Mouse (Mus musculus) kidney, embryonic 16.5 days (tissue): ENCODE measurements around the gene Gabpb2. TPM values are rescaled to one million over a fixed set of nuclear protein-coding genes. Genes with fewer than 3 reads are reported as not detected.
A peak's percentile ranks its signal among the peaks of the same experiment; 100 is the strongest.
"Not testable (repeated sequence)": the region's sequence is repeated elsewhere in the genome, so short reads cannot be mapped to it uniquely, and the experiment has no call there.

Source experiments
- ATAC-seq: fragments of 200-750 bp; cut with Nextera tagmentation; 2 replicates; pipeline ENCODE4 v1.8.0; 2017; ENCODE audit warnings: moderate TSS enrichment; ENCODE audit not compliant: low FRiP score, low TSS enrichment
- H3K27ac ChIP-seq: fragments of 300-500 bp; sonication (generic); 2 replicates; pipeline ENCODE4 v1.5.1; 2014; ENCODE audit warnings: low read length
- H3K27me3 ChIP-seq: fragments of 300-500 bp; sonication (generic); 2 replicates; pipeline ENCODE4 v1.6.1; 2014; ENCODE audit warnings: low read length, control low read depth, mixed read lengths; ENCODE audit not compliant: insufficient read depth
- H3K36me3 ChIP-seq: fragments of 300-500 bp; sonication (generic); 2 replicates; pipeline ENCODE4 v1.6.1; 2014; ENCODE audit warnings: low read length, control low read depth, mixed read lengths; ENCODE audit not compliant: insufficient read depth
- H3K4me1 ChIP-seq: fragments of 300-500 bp; sonication (generic); 2 replicates; pipeline ENCODE4 v1.6.1; 2014; ENCODE audit warnings: low read length, control low read depth, mixed read lengths; ENCODE audit not compliant: insufficient read depth
- H3K4me2 ChIP-seq: fragments of 300-500 bp; sonication (generic); replicated peaks from 2 replicates; pipeline ENCODE4 v1.6.1; 2014; ENCODE audit warnings: low read depth, low read length
- H3K4me3 ChIP-seq: fragments of 300-500 bp; sonication (generic); 2 replicates; pipeline ENCODE4 v1.5.1; 2014; ENCODE audit warnings: mild to moderate bottlenecking, low read length
- H3K9ac ChIP-seq: fragments of 300-500 bp; sonication (generic); replicated peaks from 2 replicates; pipeline ENCODE4 v1.6.1; 2014; ENCODE audit warnings: low read length
- H3K9me3 ChIP-seq: fragments of 300-500 bp; sonication (generic); 2 replicates; pipeline ENCODE4 v1.6.1; 2016; ENCODE audit warnings: low read length, control low read depth
- WGBS: fragments of 180-500 bp; shearing (Covaris S2); extraction: QIAGEN DNeasy Blood & Tissue Kit; methylation state at CpG from one replicate; pipeline ENCODE4 v1.1.7; 2014; 5-methylcytosine and 5-hydroxymethylcytosine counted together
- polyA plus RNA-seq: library from polyadenylated mRNA; unstranded; fragments of >200 nt; fragmentation: Nextera tagmentation; extraction: Ambion mirVana; gene quantifications from 2 replicates; pipeline ENCODE4 v1.2.1, GENCODE M21; 2015

The Gabpb2 gene
- polyA plus RNA-seq, 1 experiment from 2014 or later = 8.8 TPM

DNA sequence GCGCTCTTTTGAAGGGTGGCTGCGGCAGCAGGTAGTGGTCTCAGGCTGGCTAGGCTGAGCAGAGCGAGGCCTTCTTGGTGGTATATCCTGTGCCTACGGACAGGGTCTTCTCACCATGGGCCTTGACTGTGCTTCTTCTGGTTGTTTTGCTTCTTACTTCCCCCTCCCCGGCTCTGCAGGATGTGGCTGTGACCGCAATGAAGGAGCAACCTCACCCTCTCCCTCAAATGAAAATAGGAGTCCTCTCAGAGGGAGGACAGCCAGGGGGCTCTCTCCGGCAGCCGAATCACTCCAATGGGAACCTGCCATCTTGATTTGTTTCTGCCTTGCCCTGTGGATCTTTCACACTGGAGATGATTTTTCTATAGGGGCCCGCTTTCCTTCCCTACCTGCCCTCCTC lies 76.2 kb downstream of the Gabpb2 start:
- H3K9me3 ChIP-seq = no peaks in the 10 kb centered on the region
- H3K27ac ChIP-seq = no peak overlapping the region
- H3K4me1 ChIP-seq = no peaks in the 10 kb centered on the region
- no peak overlapping the region for H3K4me3 ChIP-seq
- no peak for ATAC-seq
- peaks cover 11% of the 10 kb centered on the region; the same call in 1 of the 2 replicates for H3K36me3 ChIP-seq
- H3K9ac ChIP-seq = no peak overlapping the region
- H3K27me3 ChIP-seq = no peaks in the 10 kb centered on the region
- WGBS = 92% methylated on average over 9 of the region's 9 CpGs
- H3K4me2 ChIP-seq = no peak overlapping the region

DNA sequence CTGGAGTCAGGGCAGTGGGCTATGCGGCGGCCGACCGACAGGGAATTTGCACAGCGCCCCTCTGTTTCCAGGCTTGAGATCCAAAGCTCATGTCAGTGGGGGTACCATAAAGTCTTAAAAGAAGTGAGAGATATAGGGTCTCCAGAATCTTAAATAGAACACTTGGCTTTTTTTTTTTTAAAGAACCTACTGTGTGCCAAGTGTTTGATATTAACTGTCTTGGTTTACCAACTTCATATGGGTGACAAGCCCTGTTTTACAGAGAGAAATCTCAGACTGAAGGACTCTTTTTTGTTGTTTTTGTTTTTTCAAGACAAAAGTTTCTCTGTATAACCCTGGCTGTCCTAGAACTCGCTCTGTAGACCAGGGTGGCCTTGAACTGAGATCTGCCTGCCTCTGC lies 76.9 kb downstream of the Gabpb2 start:
- H3K9me3 ChIP-seq = no peaks in the 10 kb centered on the region
- no peak overlapping the region for H3K4me3 ChIP-seq
- H3K9ac ChIP-seq = no peak overlapping the region
- H3K27me3 ChIP-seq = no peaks in the 10 kb centered on the region
- no peaks in the 10 kb centered on the region for H3K4me1 ChIP-seq
- no peak overlapping the region for H3K4me2 ChIP-seq
- no peak for ATAC-seq
- peaks cover 11% of the 10 kb centered on the region; the same call in 1 of the 2 replicates for H3K36me3 ChIP-seq
- H3K27ac ChIP-seq = no peak overlapping the region
- 85% methylated on average over 6 of the region's 6 CpGs for WGBS

DNA sequence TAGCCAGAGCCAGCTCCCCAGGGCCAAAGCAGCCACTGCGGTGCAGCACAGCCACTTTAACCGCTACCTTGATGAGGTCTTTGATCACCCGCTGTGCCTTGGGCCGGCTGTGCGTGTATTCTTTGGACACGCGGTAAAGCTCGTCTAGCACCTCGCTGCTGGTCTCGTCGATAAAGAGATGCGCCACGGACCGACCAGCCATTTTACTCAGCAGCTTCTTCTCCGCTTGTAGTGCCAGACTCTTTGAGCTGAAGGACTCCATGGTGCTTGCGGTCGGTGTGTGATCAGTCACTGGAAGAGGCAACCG lies 77.5 kb downstream of the Gabpb2 start:
- 69% methylated on average over 18 of the region's 18 CpGs for WGBS
- no peak for ATAC-seq
- 0 out of 2 replicates have a peak, but pooled peaks cover 4% of the 10 kb centered on the region for H3K4me1 ChIP-seq
- no peaks in the 10 kb centered on the region for H3K27me3 ChIP-seq
- H3K9ac ChIP-seq = no peak overlapping the region
- no peak overlapping the region for H3K4me3 ChIP-seq
- no peak overlapping the region for H3K4me2 ChIP-seq
- peaks cover 11% of the 10 kb centered on the region; the same call in 1 of the 2 replicates for H3K36me3 ChIP-seq
- no peak overlapping the region for H3K27ac ChIP-seq
- no peaks in the 10 kb centered on the region for H3K9me3 ChIP-seq

DNA sequence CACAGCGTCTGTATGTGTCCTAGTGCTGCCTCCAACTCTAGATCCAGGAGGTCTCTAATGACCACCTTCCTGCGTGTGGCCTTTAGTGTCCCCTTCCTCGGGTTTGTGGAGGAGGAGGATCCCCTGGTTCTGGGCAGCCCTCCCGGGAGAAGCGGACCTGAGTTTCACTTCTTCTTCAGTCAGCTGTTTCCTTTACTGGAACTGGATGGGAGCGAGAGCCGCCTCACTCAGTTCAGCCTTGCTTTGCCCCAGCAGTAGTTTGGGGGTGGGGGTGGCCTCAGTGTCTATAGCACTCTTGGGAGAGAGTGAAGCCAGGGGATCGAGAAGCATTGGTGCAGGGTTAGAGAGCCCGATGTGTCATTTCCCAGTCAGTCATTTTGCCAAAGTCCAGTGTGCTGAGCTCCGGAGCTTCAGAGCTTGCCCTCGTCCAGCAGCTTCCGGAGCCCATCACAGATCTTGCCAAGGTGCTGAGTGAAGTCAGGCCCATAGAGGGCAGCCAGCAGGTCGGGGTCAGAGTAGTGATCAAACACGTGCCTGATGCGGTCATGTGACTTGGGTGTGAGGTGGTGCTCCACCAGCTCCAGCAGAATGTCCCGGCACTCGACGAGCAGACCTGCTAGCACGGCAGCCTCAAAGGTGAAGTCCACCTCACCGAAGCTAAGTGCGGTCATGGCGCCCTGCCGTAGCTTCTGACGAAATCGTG lies 78.0 kb downstream of the Gabpb2 start:
- Histone ChIP-seq H3K9me3 (no peaks in the 10 kb centered on the region), H3K4me3 (no peak overlapping the region), H3K9ac (no peak overlapping the region), H3K4me2 (no peak overlapping the region), H3K36me3 (peaks cover 11% of the 10 kb centered on the region; the same call in 1 of the 2 replicates), H3K4me1 (peaks cover 4% of the 10 kb centered on the region; the same call in 1 of the 2 replicates), H3K27me3 (no peaks in the 10 kb centered on the region), H3K27ac (no peak overlapping the region)
- ATAC-seq = no peak
- 68% methylated on average over 25 of the region's 25 CpGs for WGBS

DNA sequence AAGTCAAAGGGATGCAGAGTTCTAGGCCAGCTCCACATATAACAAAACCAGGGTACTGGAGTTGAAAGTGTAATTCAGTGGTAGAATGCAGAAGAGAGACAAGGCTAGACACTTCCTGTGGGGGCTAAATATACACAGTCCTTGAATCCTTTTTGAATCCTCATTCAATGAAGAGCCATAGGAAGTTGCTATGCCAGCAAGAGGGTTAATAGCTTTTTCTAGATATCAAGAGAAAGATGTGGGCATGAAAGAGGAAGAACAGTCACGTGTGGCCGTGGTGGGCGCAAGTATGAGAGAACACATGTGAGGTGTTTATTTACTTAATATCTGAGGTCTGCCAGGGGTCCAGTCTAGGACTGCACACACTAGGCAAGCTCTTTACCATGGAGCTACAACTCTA lies 81.4 kb downstream of the Gabpb2 start:
- Histone ChIP-seq H3K4me1 (peaks cover 4% of the 10 kb centered on the region; the same call in 1 of the 2 replicates), H3K27me3 (no peaks in the 10 kb centered on the region), H3K9ac (no peak overlapping the region), H3K9me3 (no peaks in the 10 kb centered on the region), H3K27ac (no peak overlapping the region), H3K36me3 (peaks cover 11% of the 10 kb centered on the region; the same call in 1 of the 2 replicates), H3K4me2 (no peak overlapping the region), H3K4me3 (no peak overlapping the region)
- no peak for ATAC-seq
- 95% methylated on average over 3 of the region's 3 CpGs for WGBS

DNA sequence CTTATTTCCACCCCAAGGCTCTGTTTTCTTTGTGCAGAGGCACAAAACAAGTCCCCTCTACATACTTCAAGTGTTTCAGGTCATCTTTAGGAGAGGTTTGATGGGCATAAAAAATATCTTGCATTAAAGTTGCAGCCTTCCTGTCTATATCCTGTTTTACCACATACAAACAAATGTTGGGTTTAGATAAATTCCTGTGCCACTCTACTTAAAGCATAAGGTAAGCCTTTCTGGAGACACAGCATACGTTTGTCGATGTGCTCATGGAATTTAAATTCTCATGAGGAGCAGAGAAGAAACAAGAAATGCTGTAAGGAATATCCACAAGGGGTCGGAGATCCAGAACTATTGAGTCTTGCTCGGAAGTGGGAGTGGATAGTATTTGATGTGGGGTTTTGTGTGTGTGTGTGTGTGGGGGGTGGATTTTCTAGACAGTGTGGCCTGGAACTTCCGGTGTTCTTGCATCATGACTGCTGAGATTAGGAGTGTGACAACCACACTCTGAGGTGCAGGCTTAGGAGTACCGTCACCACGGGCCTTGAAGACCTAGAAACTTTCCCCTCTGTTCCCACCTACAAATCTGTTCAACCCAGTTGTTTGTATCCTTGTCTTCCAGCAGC lies 82.2 kb downstream of the Gabpb2 start:
- no peaks in the 10 kb centered on the region for H3K27me3 ChIP-seq
- 84% methylated on average over 7 of the region's 7 CpGs for WGBS
- H3K4me3 ChIP-seq = peak overlapping the region; percentile 41
- H3K36me3 ChIP-seq = peaks cover 11% of the 10 kb centered on the region; the same call in 1 of the 2 replicates
- no peak overlapping the region for H3K27ac ChIP-seq
- no peak overlapping the region for H3K9ac ChIP-seq
- peak overlapping the region; percentile 57 for H3K4me2 ChIP-seq
- no peak for ATAC-seq
- H3K4me1 ChIP-seq = peaks cover 4% of the 10 kb centered on the region; the same call in 1 of the 2 replicates
- H3K9me3 ChIP-seq = no peaks in the 10 kb centered on the region

DNA sequence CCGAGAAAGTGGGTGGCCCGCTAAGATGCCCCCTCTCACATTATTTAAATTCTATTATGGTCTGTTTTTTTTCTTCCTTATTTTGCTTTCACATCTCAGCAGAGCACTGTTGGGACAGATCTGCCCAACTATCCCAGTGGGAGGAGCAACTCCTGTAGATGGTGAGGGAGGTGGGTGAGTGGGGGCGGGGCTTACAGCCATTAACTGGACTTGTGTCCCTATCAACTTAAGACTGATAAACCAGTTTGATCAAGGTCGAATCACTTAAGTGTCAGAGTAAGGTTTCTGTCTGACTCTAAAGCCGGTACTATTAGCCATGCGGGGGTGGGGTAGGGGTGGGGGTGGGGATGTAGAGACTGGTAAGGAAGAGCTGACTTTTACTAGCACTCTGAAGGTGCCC lies 82.7 kb downstream of the Gabpb2 start:
- WGBS = 21% methylated on average over 6 of the region's 6 CpGs
- peak overlapping the region; percentile 55; the same call in 1 of the 2 replicates for H3K9ac ChIP-seq
- H3K36me3 ChIP-seq = peaks cover 5% of the 10 kb centered on the region; the same call in 1 of the 2 replicates
- no peak overlapping the region for H3K27ac ChIP-seq
- peak overlapping the region; percentile 41 for H3K4me3 ChIP-seq
- ATAC-seq = 0 out of 2 replicates have a peak, but pooled peaks have one; percentile 24
- H3K9me3 ChIP-seq = no peaks in the 10 kb centered on the region
- peak overlapping the region; percentile 57 for H3K4me2 ChIP-seq
- H3K4me1 ChIP-seq = peaks cover 5% of the 10 kb centered on the region
- no peaks in the 10 kb centered on the region for H3K27me3 ChIP-seq

DNA sequence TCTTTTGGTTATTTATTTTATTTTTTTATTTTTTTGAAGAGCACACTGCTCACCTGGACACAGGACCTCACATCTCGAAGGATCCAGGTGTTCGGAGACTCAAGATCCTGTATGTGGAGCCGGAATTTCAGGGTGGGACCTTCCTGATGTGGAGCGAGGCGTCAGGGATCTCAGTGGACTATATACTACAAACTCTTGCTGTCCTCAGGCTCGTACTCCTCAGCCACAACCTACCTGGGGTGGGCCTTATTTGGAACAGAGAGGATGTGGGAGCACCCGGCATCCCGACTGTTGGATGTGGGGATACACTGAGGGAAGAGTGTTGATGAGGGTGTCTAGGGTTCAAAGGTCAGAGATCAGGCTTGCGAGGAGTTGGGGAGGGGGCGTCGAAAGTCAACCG lies 83.6 kb downstream of the Gabpb2 start:
- H3K9me3 ChIP-seq, H3K4me2 ChIP-seq, H3K27ac ChIP-seq, H3K9ac ChIP-seq, H3K36me3 ChIP-seq, H3K27me3 ChIP-seq: not testable (repeated sequence)
- no CpG with 5 or more reads among the region's 12 CpGs for WGBS
- peaks cover 13% of the 10 kb centered on the region for H3K4me1 ChIP-seq
- peak overlapping the region; percentile 70 for H3K4me3 ChIP-seq
- ATAC-seq = peak; percentile 60

DNA sequence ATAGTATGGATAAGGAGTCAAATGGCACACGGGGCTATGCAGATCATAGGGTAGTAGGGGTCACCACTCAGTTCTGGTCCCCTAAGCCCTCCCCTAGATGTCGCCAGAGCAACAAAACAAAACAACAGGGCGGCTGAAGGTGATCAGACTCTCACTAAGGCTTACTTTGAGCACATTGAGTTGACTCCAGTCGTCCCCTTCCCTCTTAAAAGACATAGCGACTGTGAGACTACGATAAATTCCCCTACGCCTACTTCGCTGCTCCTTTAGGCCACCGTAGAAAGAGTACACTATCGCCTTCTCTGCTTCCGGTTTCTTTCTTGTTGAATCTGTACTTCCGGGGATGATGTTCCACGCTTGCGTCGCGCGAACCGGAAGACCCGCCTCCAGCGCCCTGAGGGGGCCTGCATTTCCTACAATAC lies 84.0 kb downstream of the Gabpb2 start, which contains the start of the genes Scnm1 and Lysmd1:
Scnm1 (minus strand) TSS at position 332 of the 422 bp plus-strand sequence.
Lysmd1 (plus strand) TSS at position 409 of the 422 bp plus-strand sequence.
- peak within 1 kb of the TSS; percentile 77 for H3K9ac ChIP-seq
- H3K4me3 ChIP-seq = peak within 1 kb of the TSS; percentile 70
- no peaks in the 10 kb centered on the region for H3K9me3 ChIP-seq
- no peaks in the 10 kb centered on the region; the same call in 1 of the 2 replicates for H3K36me3 ChIP-seq
- 0% methylated on average over 20 of the region's 20 CpGs for WGBS
- ATAC-seq = peak; percentile 91
- H3K27me3 ChIP-seq = no peaks in the 10 kb centered on the region
- peaks cover 16% of the 10 kb centered on the region for H3K4me1 ChIP-seq
- peak within 1 kb of the TSS; percentile 69 for H3K4me2 ChIP-seq
- H3K27ac ChIP-seq = peak within 1 kb of the TSS; percentile 81

DNA sequence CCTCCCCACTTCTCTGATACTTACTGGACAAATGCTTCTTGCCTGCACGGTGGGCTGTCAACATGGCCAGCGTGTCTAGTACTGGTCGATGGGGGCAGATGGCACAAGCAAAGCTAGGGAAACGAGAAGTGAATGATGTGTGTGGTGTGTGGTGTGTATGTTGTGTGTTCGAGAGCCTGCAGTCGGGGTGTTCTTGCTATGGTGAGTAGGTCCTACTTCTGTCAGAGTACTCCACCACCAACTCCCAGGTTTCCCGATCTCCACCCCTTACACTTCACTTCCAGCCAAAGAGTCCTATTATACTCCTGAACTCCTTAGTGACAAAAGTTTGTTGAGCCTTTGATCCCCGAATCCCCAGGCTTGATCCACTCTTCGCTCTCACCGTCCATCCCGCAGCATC lies 84.5 kb downstream of the Gabpb2 start:
- Histone ChIP-seq H3K4me3 (peak overlapping the region; percentile 70), H3K27me3 (no peaks in the 10 kb centered on the region), H3K27ac (no peak overlapping the region; the same call in 1 of the 2 replicates), H3K4me2 (peak overlapping the region; percentile 69), H3K36me3 (no peaks in the 10 kb centered on the region; the same call in 1 of the 2 replicates), H3K9ac (peak overlapping the region; percentile 77), H3K4me1 (peaks cover 17% of the 10 kb centered on the region), H3K9me3 (no peaks in the 10 kb centered on the region)
- WGBS = 53% methylated on average over 11 of the region's 11 CpGs
- no peak; the same call in 1 of the 2 replicates for ATAC-seq
